Mouse (Mus musculus) liver, postnatal 0 days (tissue): ENCODE data around the gene Nat8f2. TPM values are rescaled to one million over a fixed set of nuclear protein-coding genes. Genes with fewer than 3 reads are reported as not detected.
A peak's percentile ranks its signal among the peaks of the same experiment; 100 is the strongest.
"Not testable (repeated sequence)": the region's sequence is repeated elsewhere in the genome, so short reads cannot be mapped to it uniquely, and the experiment has no call there.

Experiments used
- ATAC-seq: fragments of 200-750 bp; cut with Nextera tagmentation; 2 replicates; pipeline ENCODE4 v1.8.0; 2017; ENCODE audit warnings: mild to moderate bottlenecking, moderate library complexity
- DNase-seq: peaks from one replicate; pipeline ENCODE4 v3.0.0-alpha.2; 2016
- H3K27ac ChIP-seq: fragments of 300-500 bp; sonication (generic); 2 replicates; pipeline ENCODE4 v1.5.1; 2014; ENCODE audit warnings: antibody characterized with exemption, moderate library complexity, mild to moderate bottlenecking, low read depth
- H3K27me3 ChIP-seq: fragments of 300-500 bp; sonication (generic); 2 replicates; pipeline ENCODE4 v1.6.1; 2014; ENCODE audit warnings: low read length, control low read depth, mixed read lengths; ENCODE audit not compliant: insufficient read depth
- H3K36me3 ChIP-seq: fragments of 300-500 bp; sonication (generic); replicated peaks from 2 replicates; pipeline ENCODE4 v1.6.1; 2014; ENCODE audit warnings: mild to moderate bottlenecking, control low read depth, low read length, moderate library complexity, mixed read lengths; ENCODE audit not compliant: insufficient read depth
- H3K4me1 ChIP-seq: fragments of 300-500 bp; sonication (generic); 2 replicates; pipeline ENCODE4 v1.6.1; 2014; ENCODE audit warnings: antibody characterized with exemption, mild to moderate bottlenecking, control low read depth; ENCODE audit not compliant: insufficient read depth
- H3K4me2 ChIP-seq: fragments of 300-500 bp; sonication (generic); 2 replicates; pipeline ENCODE4 v1.6.1; 2014; ENCODE audit warnings: low read depth, mild to moderate bottlenecking, low read length, moderate library complexity, mixed read lengths
- H3K4me3 ChIP-seq: fragments of 300-500 bp; sonication (generic); 2 replicates; pipeline ENCODE4 v1.5.1; 2014; ENCODE audit warnings: low read depth, low read length
- H3K9ac ChIP-seq: fragments of 300-500 bp; sonication (generic); replicated peaks from 2 replicates; pipeline ENCODE4 v1.6.1; 2014; ENCODE audit warnings: mild to moderate bottlenecking, moderate library complexity
- H3K9me3 ChIP-seq: fragments of 300-500 bp; sonication (generic); 2 replicates; pipeline ENCODE4 v1.6.1; 2016; ENCODE audit warnings: mild to moderate bottlenecking, control low read depth, low read length, mixed read lengths
- CTCF ChIP-seq: sonication (generic); IDR thresholded peaks from 2 replicates; pipeline ENCODE4 v1.5.1; 2016; ENCODE audit warnings: antibody characterized with exemption, low read depth
- EP300 ChIP-seq: IDR thresholded peaks from 2 replicates; pipeline ENCODE4 v1.6.1; 2016; ENCODE audit warnings: antibody characterized with exemption, low read depth, mild to moderate bottlenecking
- WGBS: fragments of 180-500 bp; shearing (Covaris S2); extraction: QIAGEN DNeasy Blood & Tissue Kit; methylation state at CpG from one replicate; pipeline ENCODE4 v1.1.7; 2014; ENCODE audit not compliant: insufficient replicate concordance; 5-methylcytosine and 5-hydroxymethylcytosine counted together
- polyA plus RNA-seq: library from polyadenylated mRNA; unstranded; fragments of >200 nt; fragmentation: Nextera tagmentation; extraction: Ambion mirVana; gene quantifications from 2 replicates; pipeline ENCODE4 v1.2.1, GENCODE M21; 2015

Gene Nat8f2
- polyA plus RNA-seq, 1 experiment from 2014 or later = 1.7 TPM

DNA sequence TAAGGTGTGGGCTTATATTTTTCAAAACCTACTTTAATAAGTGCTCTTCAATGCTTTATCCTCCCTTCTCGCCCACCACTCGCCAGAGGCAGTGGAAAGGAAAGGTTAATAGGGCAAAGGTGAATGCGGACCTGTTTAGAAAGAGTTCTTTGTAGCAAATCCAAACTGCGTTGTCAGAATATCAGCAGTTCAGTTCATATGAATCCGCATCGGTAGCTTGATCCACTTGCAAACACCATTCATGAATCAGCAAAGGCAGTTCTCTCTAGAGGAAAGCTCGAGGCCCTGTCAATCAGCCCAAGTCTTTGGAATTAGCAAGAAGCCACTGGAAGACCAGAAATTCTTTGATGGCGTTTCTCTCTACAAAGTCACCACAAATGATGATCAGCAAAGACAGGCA lies 30.3 kb downstream of the Nat8f2 start:
- H3K4me2 ChIP-seq = no peak overlapping the region
- H3K27me3 ChIP-seq = no peaks in the 10 kb centered on the region
- no peak for ATAC-seq
- DNase-seq = no peak
- TF ChIP-seq EP300 = no peak
- no peak for TF ChIP-seq CTCF
- no peak overlapping the region for H3K9ac ChIP-seq
- no peak overlapping the region for H3K27ac ChIP-seq
- no peaks in the 10 kb centered on the region for H3K4me1 ChIP-seq
- H3K9me3 ChIP-seq = no peaks in the 10 kb centered on the region
- H3K36me3 ChIP-seq = no peaks in the 10 kb centered on the region
- H3K4me3 ChIP-seq = no peak overlapping the region
- 75% methylated on average over 8 of the region's 8 CpGs for WGBS

DNA sequence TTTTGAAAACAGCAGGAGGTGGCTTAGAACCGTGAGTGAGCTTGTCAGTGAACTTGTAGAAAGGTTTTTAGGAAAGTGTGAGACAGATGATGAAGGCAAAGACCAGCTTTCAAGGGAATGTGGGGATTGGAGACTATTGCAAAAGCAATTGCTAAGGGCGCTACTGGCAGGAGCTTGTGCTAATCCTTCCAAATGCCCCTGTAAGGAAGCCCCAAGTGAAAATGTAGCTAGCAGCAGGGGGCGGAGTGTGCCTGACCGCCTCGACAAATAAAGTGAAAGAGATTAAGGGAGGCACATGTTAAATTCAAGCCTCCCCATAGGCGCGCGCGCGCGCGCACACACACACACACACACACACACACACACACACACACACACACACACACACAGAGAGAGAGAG lies 31.7 kb downstream of the Nat8f2 start:
- not testable (repeated sequence) for H3K36me3 ChIP-seq, H3K9me3 ChIP-seq, H3K4me1 ChIP-seq, H3K9ac ChIP-seq, H3K4me3 ChIP-seq, H3K27me3 ChIP-seq
- H3K4me2 ChIP-seq = peak overlapping the region; percentile 40; the same call in 1 of the 2 replicates
- WGBS = 16% methylated on average over 12 of the region's 12 CpGs
- TF ChIP-seq CTCF = peak; percentile 49
- peak; percentile 84 for ATAC-seq
- H3K27ac ChIP-seq = 0 out of 2 replicates have a peak overlapping the region, but pooled peaks have one; percentile 22
- peak; percentile 53 for DNase-seq

DNA sequence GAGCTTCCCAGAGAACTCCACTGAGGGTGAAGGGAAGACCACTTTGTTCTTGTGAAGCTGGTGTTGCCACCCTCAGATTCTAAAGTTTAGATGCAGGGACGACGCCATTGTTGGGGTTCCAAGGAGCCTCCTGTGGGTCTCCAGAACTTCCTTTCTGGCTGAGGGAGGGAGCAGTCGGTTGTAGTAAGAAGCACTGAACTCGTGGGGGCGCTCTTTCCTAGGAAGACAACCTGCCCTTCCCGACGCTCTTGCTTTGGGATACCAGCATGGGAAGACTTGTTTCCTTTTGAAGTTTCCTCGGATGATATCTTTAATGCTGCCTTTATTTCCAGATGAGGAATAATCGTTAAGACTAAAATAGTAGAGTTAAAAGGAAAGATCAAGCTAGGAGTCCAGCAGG lies 32.1 kb downstream of the Nat8f2 start:
- not testable (repeated sequence) for H3K4me2 ChIP-seq, H3K4me3 ChIP-seq, H3K36me3 ChIP-seq, H3K9ac ChIP-seq, H3K4me1 ChIP-seq, H3K27me3 ChIP-seq, H3K9me3 ChIP-seq
- 10% methylated on average over 7 of the region's 9 CpGs for WGBS
- DNase-seq = peak; percentile 64
- 0 out of 2 replicates have a peak overlapping the region, but pooled peaks have one; percentile 22 for H3K27ac ChIP-seq
- peak; percentile 70 for ATAC-seq
- peak; percentile 54 for TF ChIP-seq CTCF

DNA sequence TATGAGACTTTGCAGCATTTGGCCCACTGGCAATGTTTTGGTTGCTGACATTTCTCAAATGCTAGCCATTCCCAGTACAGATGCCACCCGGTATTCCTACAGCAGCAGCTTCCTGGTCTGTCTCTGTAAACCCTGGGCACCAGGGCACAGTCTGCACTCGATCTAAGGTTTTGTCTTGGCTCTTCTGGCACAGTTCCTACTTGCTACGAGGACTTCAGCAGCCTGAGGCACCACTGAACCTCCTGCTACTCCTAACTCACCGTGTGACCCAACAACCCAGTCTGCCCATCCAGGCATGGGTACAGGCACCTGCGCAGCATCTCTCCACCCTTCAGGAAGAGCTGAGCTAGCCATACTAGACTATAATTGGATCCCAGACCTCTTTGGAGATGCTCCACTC lies 32.9 kb downstream of the Nat8f2 start:
- not testable (repeated sequence) for H3K9me3 ChIP-seq, DNase-seq, H3K36me3 ChIP-seq, H3K9ac ChIP-seq, H3K4me1 ChIP-seq, H3K4me3 ChIP-seq, H3K27me3 ChIP-seq, H3K4me2 ChIP-seq, H3K27ac ChIP-seq, ATAC-seq
- WGBS = 82% methylated on average over 5 of the region's 5 CpGs

DNA sequence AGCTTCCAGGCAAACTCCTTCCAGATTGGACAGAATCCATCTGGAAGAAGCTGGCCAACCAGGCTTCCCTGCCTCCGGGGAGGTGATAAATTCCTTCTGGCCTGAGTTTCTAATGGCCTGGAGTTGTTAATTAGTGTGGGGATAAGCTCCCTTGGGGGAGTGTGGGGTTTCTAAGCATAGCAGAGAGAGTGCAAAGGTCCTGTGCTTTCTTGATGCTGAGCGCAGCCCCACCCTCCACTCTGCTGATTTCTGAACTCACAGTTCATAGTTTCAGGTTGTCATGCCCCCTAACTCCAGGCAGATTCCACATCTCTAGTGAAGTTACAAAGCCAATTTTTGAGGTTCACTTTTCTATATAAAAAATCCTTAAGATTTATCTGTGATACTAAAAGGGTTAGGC lies 33.9 kb downstream of the Nat8f2 start:
- not testable (repeated sequence) for ATAC-seq, H3K9me3 ChIP-seq, H3K27me3 ChIP-seq, H3K36me3 ChIP-seq, H3K9ac ChIP-seq, H3K4me2 ChIP-seq, H3K4me3 ChIP-seq, DNase-seq, H3K4me1 ChIP-seq, H3K27ac ChIP-seq
- WGBS = 65% methylated on average over 1 of the region's 2 CpGs

DNA sequence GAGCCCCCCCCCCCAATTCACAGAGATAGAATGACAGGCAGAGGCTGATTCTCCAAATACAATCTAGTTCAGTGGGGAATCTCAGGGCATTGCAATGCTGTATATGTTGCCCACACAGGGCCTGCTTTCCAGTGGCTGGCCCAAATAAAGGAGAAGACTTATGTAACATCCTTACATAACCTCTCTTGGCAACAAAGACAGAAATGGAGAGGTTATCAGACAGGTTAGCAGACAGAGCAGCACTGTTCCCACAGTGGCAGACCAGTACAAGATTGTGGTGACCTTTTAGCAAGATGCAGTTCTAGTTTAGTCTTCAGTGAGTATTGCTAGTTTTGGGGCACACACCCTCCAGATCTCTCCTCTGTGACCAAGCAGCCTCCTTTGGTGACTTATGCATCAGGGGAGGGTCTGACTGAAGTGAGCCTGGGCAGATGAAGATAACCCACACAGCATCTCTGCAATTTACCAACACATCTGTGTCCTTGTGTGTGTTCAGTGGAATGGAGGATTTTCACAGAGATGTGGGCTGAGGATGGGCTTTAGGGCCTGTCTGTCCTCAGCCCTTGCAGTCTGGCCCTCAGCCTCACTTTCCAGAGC lies 34.4 kb downstream of the Nat8f2 start:
- H3K4me2 ChIP-seq, H3K9ac ChIP-seq, H3K36me3 ChIP-seq, H3K27me3 ChIP-seq, DNase-seq, H3K4me1 ChIP-seq, H3K9me3 ChIP-seq, H3K27ac ChIP-seq, ATAC-seq, H3K4me3 ChIP-seq: not testable (repeated sequence)

DNA sequence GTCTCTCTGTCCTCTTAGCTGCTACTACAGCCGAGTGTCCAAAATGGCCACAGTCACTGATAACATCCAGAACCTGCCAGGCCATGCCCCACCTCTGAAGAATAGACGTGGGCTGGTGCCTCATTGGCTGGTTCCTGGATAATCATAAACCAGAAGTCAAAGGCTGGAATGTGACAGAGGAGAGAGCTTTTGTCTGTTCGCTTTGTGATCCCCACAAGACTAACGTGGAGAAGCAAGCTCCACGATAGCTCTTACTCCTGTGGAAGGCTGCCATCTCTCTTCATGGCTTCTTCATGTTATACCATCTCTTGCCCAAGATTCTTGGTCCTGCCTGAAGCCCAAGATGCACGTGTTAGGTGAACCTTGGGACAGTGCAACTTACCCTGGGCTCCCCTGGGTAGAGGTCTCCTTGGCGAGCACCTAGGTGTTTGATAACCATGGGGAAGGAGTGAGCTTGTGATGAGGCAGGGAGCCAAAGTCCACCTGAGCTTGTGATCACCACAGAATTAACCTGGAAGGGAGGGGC lies 37.1 kb downstream of the Nat8f2 start, which contains the start of gene Nat8:
Gene Nat8, minus strand, starts transcription at position 287 of the 526 bp plus-strand sequence.
- H3K9ac ChIP-seq = no peak within 1 kb of the TSS
- H3K4me1 ChIP-seq = no peaks in the 10 kb centered on the region
- no peaks in the 10 kb centered on the region for H3K9me3 ChIP-seq
- no peak within 1 kb of the TSS for H3K27ac ChIP-seq
- no peaks in the 10 kb centered on the region for H3K27me3 ChIP-seq
- 65% methylated on average over 7 of the region's 7 CpGs for WGBS
- H3K4me2 ChIP-seq = no peak within 1 kb of the TSS
- no peak for ATAC-seq
- H3K4me3 ChIP-seq = no peak within 1 kb of the TSS
- DNase-seq = no peak
- TF ChIP-seq EP300 (no peak), CTCF (no peak)
- H3K36me3 ChIP-seq = no peaks in the 10 kb centered on the region
